Mouse (Mus musculus) heart, postnatal 4 days (tissue): Measurements from ENCODE around the gene Dnajb12. TPM values are rescaled to one million over a fixed set of nuclear protein-coding genes. Genes with fewer than 3 reads are reported as not detected.
"Not testable (repeated sequence)": the region's sequence is repeated elsewhere in the genome, so short reads cannot be mapped to it uniquely, and the experiment has no call there.

Source experiments
- DNase-seq: peaks from one replicate; pipeline ENCODE4 v3.0.0; 2021
- total RNA-seq, 2 experiments: library from RNA; stranded (reverse); gene quantifications; 2 replicates each; pipeline ENCODE4 v1.2.3; 2021

Dnajb12 gene
- total RNA-seq, 2 experiments from 2014 or later, result 39.6 to 41.1 TPM

GRCm38 (mm10) chr10:59872651-59873050, 6.7 kb upstream of the Dnajb12 start:
- not testable (repeated sequence) for DNase-seq

GRCm38 (mm10) chr10:59873206-59873605, 6.2 kb upstream of the Dnajb12 start:
- no peak for DNase-seq

- no peak for DNase-seq
Observed at GRCm38 (mm10) chr10:59873613-59874012, 5.7 kb upstream of the Dnajb12 start.

GRCm38 (mm10) chr10:59875396-59875795, 4.0 kb upstream of the Dnajb12 start:
- no peak for DNase-seq

- not testable (repeated sequence) for DNase-seq
Observed at GRCm38 (mm10) chr10:59876698-59877097, 2.7 kb upstream of the Dnajb12 start.

GRCm38 (mm10) chr10:59877421-59878117, 1.8 kb upstream of the Dnajb12 start:
- no peak for DNase-seq

- no peak for DNase-seq
Observed at GRCm38 (mm10) chr10:59878823-59879222, 533 bp upstream of the Dnajb12 start.

GRCm38 (mm10) chr10:59880029-59880386, 652 bp downstream of the Dnajb12 start:
- no peak for DNase-seq

- DNase-seq, result no peak
Observed at GRCm38 (mm10) chr10:59880837-59881236, 1.5 kb downstream of the Dnajb12 start.

GRCm38 (mm10) chr10:59884327-59885173, 5.2 kb downstream of the Dnajb12 start:
- DNase-seq, result no peak

- no peak for DNase-seq
Observed at GRCm38 (mm10) chr10:59885174-59886080, 6.1 kb downstream of the Dnajb12 start.

- DNase-seq, result no peak
Observed at GRCm38 (mm10) chr10:59886081-59886466, 6.7 kb downstream of the Dnajb12 start.

- no peak for DNase-seq
Observed at GRCm38 (mm10) chr10:59887432-59887831, 8.1 kb downstream of the Dnajb12 start.

GRCm38 (mm10) chr10:59889339-59889738, 10.0 kb downstream of the Dnajb12 start:
- no peak for DNase-seq

GRCm38 (mm10) chr10:59889953-59890751, 10.8 kb downstream of the Dnajb12 start:
- no peak for DNase-seq

- peak; percentile 80 for DNase-seq
Observed at GRCm38 (mm10) chr10:59892977-59893376, 13.6 kb downstream of the Dnajb12 start.

GRCm38 (mm10) chr10:59894251-59895160, 15.2 kb downstream of the Dnajb12 start:
- DNase-seq, result peak; percentile 93

- DNase-seq, result no peak
Observed at GRCm38 (mm10) chr10:59895460-59896186, 16.3 kb downstream of the Dnajb12 start.

GRCm38 (mm10) chr10:59896211-59896610, 16.9 kb downstream of the Dnajb12 start:
- DNase-seq, result no peak

- no peak for DNase-seq
Observed at GRCm38 (mm10) chr10:59896911-59897331, 17.6 kb downstream of the Dnajb12 start.
